Mouse (Mus musculus): ENCODE measurements around the gene Specc1.

The Specc1 gene

DNA sequence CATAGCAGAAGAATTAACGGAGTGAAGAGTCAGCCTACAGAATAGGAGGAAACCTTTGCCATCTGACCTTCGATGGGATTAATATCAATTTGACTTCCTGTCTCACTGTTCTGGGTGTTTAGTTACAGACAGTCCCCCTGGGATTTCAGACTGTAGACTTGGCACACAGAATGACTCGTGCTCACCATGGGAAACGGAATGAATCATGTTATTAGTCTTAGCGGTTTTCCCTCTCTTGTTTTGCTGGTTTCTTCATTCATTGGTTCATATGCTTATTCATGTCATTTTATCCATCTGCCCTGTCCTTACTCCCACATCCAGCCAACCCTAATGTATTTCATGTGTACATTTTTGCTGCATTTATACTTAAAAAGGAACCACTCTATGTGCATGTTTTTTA is 14.3 kb downstream of the Specc1 start:
- DNase-seq, result no peak

DNA sequence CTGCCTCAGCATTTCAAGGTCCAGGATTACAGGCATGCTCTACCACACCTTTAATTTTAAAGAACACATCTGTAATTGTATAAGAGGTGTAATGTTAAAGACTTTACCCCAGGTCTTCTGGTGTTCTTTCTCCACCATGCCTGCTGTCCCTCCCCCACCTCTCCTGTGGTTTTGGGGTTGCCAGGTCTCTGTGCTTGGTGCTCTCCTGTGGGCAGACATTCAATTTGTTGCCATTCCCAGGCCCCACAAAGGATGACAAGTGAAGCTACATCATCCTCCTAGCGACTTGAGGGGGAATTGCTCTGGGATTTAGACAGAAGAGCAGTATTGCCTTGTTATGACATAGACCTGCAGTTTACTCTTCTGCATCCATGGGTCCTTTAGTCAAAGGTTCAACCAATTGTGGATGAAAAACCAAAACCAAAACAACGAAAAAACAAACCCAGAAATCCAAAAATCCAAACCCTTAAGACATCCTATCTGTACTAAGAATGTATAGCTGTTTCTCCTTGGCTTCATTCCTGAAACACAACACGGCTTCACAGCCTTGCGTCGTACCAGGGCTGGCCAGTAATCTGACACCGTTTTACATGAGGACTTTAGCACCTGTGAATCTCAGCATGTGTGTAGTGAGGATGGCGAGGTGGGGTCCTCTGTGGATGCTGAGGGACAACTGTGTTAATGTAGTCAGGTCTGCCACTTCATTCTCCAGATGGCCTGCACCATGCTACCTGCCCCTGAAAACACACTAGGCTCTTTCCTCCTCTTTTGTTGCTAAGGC is 15.1 kb downstream of the Specc1 start:
- no peak for DNase-seq

DNA sequence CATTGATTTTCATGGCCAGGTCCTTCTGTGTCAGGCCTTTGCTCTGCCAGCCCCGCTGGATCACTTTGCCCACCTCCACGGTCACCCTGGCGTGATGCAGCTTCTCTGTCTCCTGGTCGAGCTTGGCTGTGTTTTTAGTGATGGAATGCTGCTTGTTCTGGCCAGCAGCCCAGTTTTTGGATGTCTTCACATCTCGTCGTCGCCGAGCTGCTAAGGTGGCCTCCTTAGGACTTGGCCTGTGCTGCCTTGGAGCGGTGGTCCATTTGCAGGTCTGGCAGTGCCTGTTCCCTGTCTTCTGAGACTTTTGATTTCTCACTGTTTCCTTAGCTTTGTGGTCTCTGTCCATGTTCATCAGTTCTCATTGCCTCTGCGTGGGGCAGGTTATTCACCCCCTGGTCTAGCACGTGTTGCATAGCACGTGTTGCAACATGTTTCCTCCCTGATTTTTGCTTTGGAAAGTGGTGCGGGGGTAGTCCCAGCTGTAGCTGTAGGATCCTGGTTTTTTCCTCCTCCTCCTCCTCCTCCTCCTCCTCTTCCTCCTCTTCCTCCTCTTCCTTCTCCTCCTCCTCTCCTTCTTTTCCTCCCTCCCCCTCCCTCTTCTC is 17.6 kb downstream of the Specc1 start:
- no peak for DNase-seq

DNA sequence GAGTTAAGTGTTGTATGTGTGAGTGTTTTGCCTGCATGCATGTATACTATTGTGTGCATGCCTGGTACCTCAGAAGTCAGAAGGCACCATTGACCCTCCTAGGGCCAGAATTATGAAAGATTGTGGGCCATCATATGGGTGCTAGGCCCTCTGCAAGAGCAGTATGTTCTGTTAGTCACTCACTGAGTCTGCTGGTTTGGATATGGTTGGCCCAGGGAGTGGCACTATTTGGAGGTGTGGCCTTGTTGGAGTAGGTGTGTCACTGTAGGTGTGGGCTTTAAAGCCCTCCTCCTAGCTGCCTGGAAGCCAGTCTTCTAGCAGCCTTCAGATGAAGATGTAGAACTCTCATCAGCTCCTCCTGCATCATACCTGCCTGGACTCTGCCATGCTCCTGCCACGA is 19.2 kb downstream of the Specc1 start:
- DNase-seq, result no peak

- DNase-seq, result no peak
Observed at GRCm38 (mm10) chr11:61981285-61981684, 24.7 kb downstream of the Specc1 start.

GRCm38 (mm10) chr11:61982828-61983227 is 26.3 kb downstream of the Specc1 start:
- no peak for DNase-seq

GRCm38 (mm10) chr11:61986939-61987338 is 30.4 kb downstream of the Specc1 start:
- DNase-seq, result no peak

GRCm38 (mm10) chr11:61989647-61990046 is 33.1 kb downstream of the Specc1 start:
- no peak for DNase-seq

- DNase-seq, result no peak
Observed at GRCm38 (mm10) chr11:61991576-61991975, 35.0 kb downstream of the Specc1 start.

DNA sequence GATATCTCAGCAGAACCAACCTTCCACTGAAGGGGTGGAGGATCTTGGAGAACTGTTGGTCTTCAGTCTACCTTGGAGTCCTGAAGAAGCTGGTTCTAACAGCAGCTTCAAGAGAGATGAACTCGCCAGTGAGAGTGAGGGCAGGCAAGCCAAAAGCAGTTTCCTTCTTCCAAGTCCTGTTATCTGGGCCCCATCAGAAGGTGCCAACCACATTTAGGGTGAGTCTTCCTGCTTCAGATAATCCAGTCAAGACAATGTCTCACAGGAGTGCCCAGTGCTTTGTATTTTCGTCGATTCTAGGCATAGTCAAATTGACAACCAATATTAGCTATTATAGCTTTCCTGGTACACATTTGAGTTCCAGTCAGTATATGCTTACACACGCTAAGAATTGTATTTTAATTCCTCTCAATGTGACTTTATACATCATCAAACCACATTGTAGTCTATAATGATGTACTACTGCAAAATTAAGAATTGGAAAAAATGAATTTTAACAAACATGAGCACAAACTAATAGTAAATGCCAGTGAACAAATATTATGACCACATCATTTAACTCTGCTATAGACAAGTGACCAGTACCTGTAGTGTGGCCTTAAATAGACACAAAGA is 36.2 kb downstream of the Specc1 start:
- DNase-seq, result no peak

GRCm38 (mm10) chr11:61999501-61999900 is 42.9 kb downstream of the Specc1 start:
- DNase-seq, result no peak

DNA sequence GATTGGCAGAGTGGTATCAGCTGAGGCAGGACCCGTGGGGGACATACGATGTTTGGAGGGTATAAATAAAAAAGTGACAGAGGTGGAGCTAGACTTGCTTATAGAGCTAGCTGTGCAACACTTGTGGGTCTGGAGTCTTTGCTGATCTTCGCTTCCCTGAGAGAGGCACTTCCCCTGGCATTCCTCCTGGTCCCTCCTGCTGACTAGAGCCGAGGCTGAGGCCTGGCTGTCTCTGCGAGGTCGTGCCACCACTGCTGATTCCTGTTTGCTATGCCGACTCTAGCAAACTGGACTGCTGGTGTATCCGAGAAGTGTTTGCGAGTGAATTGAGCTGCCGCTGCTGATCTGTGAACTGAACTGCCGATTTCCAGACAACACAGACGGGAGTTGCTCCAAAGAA is 43.5 kb downstream of the Specc1 start:
- no peak for DNase-seq

DNA sequence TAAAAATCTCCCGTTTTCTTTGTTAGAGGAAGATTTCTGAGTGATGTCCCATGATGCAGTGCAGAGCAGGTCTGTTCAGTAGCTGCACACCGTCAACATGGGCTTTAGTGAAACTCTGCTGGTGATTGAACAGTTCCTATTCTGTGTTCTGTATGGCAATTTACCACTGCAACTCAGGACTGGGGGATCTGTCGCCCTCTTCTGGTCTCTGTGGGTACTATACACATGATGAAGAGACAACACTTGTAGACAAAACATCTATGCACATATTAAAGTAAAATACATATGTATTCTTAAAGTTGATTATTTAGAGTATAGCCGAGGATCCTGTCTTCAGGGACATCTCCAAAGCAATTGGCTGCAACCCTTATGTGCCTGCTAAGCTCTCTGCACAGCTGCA is 45.4 kb downstream of the Specc1 start:
- DNase-seq, result no peak

DNA sequence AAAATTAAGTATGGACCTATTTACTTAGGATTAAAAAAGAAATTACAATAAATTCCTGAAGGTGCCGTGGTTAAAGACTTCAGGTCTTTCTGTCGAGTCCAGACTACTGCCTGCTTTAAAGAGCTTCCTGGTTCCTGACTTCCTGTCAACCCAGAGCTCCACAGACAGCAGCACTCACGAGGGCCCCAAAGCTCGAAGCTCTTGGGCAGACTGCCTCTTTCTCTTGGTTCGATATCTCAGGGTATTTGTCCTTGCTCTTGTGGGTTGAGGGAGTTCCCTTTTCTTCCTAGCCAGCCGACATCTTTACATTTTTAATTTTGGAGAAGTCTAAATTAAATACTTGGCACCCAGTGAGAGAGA is 48.3 kb downstream of the Specc1 start:
- peak; percentile 4 for DNase-seq

GRCm38 (mm10) chr11:62005241-62005910 is 48.8 kb downstream of the Specc1 start:
- peak; percentile 24 for DNase-seq

- no peak for DNase-seq
Observed at GRCm38 (mm10) chr11:62005911-62006260, 49.3 kb downstream of the Specc1 start.

- no peak for DNase-seq
Observed at GRCm38 (mm10) chr11:62006680-62007079, 50.1 kb downstream of the Specc1 start.

DNA sequence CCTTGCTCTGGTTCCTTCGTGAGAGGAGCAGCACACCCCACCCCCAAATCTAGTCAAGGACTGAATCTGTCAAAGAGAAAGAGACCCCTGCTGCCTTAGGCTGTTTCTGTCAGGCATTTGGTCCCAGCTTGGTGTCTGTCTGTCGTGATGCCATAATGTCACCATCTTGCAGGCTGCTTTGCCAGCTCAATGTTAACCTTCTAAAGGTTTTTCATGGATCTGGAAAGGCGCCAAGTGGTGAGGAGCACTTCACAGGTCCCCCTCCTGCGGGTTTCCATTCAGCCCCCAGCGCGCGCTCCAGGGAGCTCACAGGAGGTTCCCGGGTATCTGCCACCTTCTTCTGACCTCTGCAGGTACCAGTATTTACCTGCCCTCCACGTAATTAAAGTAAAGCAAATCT is 51.4 kb downstream of the Specc1 start:
- DNase-seq, result no peak

DNA sequence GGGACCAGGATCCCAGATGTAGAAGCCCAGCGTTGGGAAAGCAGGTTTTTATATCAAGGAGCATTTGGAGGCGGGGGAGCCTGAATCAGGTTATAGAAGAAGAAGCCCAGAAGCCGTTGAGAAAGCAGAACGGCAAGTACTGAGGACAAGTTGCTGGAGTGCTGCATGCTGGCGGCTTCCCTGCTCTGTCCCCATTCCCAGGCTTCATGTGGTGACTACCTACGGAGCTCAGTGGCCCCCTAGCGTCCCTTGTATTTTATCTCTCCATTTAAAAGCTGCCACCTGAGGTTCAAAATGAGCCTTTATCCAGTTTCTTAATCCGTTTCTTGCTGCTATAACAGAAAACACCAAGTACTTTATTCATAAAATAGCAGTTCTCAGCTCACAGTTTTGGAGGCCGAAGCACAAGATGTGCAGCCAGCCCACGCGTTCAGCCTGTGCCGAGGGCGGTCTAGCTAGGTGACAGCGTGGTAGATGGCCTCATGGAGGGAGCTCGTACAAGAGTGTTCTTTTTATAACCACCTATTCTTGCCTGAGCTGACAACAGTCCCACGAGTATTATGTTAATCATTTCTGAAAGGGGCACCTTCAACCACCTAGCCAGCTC is 54.2 kb downstream of the Specc1 start:
- no peak for DNase-seq

DNA sequence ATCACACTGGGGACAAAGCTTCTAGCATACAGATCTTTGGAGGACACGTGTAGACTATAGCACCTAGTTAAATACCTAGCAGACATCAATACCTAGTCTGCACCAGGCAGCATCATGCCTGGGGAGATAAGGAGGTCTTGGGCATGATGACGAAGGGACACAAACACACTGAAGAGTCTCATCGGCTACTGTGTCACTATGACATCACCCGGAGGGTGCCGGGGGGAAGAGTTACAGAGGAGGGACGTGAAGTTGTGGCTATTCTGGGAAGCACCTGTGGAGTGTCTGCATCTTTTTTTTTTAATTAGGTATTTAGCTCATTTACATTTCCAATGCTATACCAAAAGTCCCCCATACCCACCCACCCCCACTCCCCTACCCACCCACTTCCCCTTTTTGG is 55.5 kb downstream of the Specc1 start:
- no peak for DNase-seq

GRCm38 (mm10) chr11:62013449-62013848 is 56.9 kb downstream of the Specc1 start:
- DNase-seq, result no peak

DNA sequence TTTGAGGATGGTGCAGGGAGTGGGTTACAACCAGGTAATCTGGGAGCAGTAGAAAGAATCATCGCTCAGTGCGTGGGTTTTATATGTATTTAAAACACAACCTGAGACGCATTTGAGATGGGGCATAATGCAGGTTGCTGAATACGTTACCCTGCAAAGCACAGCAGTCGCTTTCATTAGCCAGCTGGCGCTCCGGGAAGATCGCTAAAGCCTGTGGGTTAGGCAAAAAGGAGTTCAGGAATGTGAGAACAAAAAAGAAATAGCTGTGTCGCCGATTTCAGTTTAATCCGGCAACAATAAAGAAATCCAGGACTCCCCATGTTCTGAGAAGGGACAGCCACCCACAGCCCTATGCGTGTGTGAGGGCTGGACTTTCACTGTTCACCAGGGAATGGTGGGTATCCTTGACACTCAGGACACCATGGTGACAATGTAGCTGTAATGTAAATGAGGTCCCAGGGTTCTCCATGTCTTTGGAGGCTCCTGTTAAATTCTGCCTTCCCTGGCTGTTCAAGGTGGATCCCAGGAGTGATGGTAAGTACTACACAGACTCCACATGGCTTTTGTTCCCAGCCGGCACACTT is 58.6 kb downstream of the Specc1 start:
- DNase-seq, result no peak

DNA sequence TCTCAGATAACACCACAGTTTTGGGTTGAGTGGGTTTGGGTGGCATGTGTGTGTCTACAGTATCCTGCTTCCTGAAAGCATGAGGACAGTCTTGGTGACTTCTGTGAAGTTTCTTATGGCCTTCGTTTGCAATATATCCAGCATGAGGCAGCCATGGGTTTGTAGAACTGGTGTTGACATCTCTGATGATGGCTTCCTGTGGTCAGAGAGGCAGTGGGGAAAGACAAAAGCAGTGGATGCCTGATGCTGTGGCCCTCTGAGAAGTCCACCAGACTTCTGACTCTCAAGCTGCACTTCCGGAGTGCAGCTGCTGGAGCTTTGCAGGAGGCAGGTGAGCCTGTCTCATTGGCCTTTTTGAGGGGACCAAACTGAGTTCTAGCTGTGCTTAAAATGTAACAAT is 60.4 kb downstream of the Specc1 start:
- no peak for DNase-seq
